Mouse (Mus musculus): ENCODE measurements around the gene Fam207a. TPM values are rescaled to one million over a fixed set of nuclear protein-coding genes. Genes with fewer than 3 reads are reported as not detected.
A peak's percentile ranks its signal among the peaks of the same experiment; 100 is the strongest.

Gene Fam207a
- polyA plus RNA-seq, 1 experiment: 10.4 TPM

DNA sequence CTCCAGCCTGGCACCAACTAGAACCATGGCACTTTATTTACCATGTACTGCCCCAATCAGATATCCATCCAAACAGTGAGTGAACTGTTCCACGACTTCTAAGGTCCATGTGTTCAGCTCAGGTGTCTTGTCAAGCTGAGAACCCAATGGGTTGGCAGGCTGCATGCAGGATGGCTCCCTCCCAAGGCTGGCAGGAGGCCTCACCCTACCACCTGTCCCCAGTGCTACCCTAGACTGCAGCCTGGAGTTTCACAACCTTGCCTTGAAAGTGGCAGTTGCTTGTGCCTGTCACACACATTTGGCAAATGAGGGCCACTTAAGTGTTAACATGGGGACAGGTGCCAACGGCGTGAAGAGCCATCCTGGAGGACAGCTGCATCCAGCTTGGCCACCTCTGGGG lies 44.8 kb downstream of the Fam207a start:
- no peak overlapping the region for H3K4me3 ChIP-seq (ENCODE audit: control insufficient read depth, low read depth, low read length)
- no peak overlapping the region for H3K27ac ChIP-seq (ENCODE audit: control insufficient read depth, insufficient read depth, low read depth, low read length)
- H3K27me3 ChIP-seq (ENCODE audit: control insufficient read depth, insufficient read depth, low read length): no peaks in the 10 kb centered on the region
- H3K4me1 ChIP-seq (ENCODE audit: control insufficient read depth, insufficient read depth, low read length): no peaks in the 10 kb centered on the region
- H3K36me3 ChIP-seq (ENCODE audit: control insufficient read depth, insufficient read depth, low read length): no peaks in the 10 kb centered on the region
- TF ChIP-seq POLR2A (IDR thresholded peaks at IDR 0.05; ENCODE audit: control insufficient read depth, low read depth, low read length) (no peak), CTCF (IDR thresholded peaks at IDR 0.05; ENCODE audit: control insufficient read depth, insufficient read depth, insufficient replicate concordance, low read depth, low read length) (no peak)

- Histone ChIP-seq H3K27me3 (ENCODE audit: control insufficient read depth, insufficient read depth, low read length) (no peaks in the 10 kb centered on the region), H3K4me3 (ENCODE audit: control insufficient read depth, low read depth, low read length) (no peak overlapping the region), H3K4me1 (ENCODE audit: control insufficient read depth, insufficient read depth, low read length) (no peaks in the 10 kb centered on the region), H3K27ac (ENCODE audit: control insufficient read depth, insufficient read depth, low read depth, low read length) (no peak overlapping the region), H3K36me3 (ENCODE audit: control insufficient read depth, insufficient read depth, low read length) (no peaks in the 10 kb centered on the region)
- TF ChIP-seq CTCF (IDR thresholded peaks at IDR 0.05; ENCODE audit: control insufficient read depth, insufficient read depth, insufficient replicate concordance, low read depth, low read length): no peak
- no peak for TF ChIP-seq POLR2A (IDR thresholded peaks at IDR 0.05; ENCODE audit: control insufficient read depth, low read depth, low read length)
Measured at GRCm38 (mm10) chr10:77468675-77469074, 46.9 kb downstream of the Fam207a start.

DNA sequence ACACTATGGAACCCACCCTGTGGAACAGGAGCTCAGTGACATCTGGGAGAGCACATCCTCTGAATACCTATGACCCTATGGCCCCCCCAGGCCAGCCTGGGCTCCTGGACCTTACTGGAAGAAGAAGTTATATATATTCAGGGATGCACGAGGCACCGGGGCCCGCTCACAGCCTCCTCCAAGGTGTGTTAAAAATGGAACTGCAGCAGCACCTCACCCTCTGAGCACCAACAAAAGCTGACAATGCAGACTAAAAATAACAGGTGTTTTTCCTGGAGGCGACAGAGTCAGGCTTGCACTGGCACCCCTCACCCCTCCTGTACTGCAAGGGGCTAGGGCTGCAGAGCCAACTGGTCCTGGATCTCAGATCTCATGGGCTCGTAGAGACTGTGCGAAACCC lies 48.2 kb downstream of the Fam207a start:
- no peaks in the 10 kb centered on the region for H3K4me1 ChIP-seq (ENCODE audit: control insufficient read depth, insufficient read depth, low read length)
- TF ChIP-seq CTCF (IDR thresholded peaks at IDR 0.05; ENCODE audit: control insufficient read depth, insufficient read depth, insufficient replicate concordance, low read depth, low read length): no peak
- TF ChIP-seq POLR2A (IDR thresholded peaks at IDR 0.05; ENCODE audit: control insufficient read depth, low read depth, low read length): no peak
- no peaks in the 10 kb centered on the region for H3K36me3 ChIP-seq (ENCODE audit: control insufficient read depth, insufficient read depth, low read length)
- H3K27ac ChIP-seq (ENCODE audit: control insufficient read depth, insufficient read depth, low read depth, low read length): no peak overlapping the region
- H3K27me3 ChIP-seq (ENCODE audit: control insufficient read depth, insufficient read depth, low read length): no peaks in the 10 kb centered on the region
- no peak overlapping the region for H3K4me3 ChIP-seq (ENCODE audit: control insufficient read depth, low read depth, low read length)

GRCm38 (mm10) chr10:77465902-77466301 lies 49.7 kb downstream of the Fam207a start:
- H3K27me3 ChIP-seq (ENCODE audit: control insufficient read depth, insufficient read depth, low read length): no peaks in the 10 kb centered on the region
- no peaks in the 10 kb centered on the region for H3K4me1 ChIP-seq (ENCODE audit: control insufficient read depth, insufficient read depth, low read length)
- no peak for TF ChIP-seq CTCF (IDR thresholded peaks at IDR 0.05; ENCODE audit: control insufficient read depth, insufficient read depth, insufficient replicate concordance, low read depth, low read length)
- H3K36me3 ChIP-seq (ENCODE audit: control insufficient read depth, insufficient read depth, low read length): no peaks in the 10 kb centered on the region
- no peak overlapping the region for H3K4me3 ChIP-seq (ENCODE audit: control insufficient read depth, low read depth, low read length)
- H3K27ac ChIP-seq (ENCODE audit: control insufficient read depth, insufficient read depth, low read depth, low read length): no peak overlapping the region

DNA sequence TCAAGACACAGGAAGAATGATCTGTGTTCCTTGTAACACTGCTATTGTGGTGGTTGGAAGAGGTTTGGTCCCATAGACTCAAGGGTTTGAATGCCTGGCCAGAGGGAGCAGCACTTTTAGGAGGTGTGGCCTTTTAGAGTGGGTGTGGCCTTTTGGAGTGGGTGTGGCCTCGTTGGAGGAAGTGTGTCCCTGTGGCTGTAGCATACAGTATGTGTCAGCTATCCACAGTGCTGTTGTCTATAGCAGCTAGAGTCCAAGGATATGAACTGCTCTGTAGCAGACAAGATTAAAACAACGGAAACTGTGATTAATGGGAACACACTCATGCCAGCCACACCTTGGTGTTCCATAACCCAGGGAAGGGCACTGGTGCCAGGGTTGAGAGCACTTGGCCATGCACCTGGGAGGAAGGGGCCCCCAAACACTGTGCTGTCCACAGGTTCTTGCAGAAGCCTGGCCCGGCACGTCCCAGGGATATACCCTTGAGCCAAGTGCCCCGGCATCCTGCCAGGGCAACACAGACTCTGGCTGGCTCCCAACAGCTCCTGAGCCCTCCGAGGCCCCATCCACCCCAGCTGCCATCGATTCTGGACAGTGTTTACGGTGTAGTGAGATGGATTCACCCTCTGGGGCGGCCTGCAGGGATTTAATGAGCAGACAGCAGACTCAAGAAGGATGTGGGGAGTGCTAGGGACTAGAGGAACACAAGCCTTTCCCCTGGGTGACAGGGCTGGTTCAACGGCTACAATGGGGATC lies 51.2 kb downstream of the Fam207a start:
- H3K36me3 ChIP-seq (ENCODE audit: control insufficient read depth, insufficient read depth, low read length): no peaks in the 10 kb centered on the region
- no peak overlapping the region for H3K4me3 ChIP-seq (ENCODE audit: control insufficient read depth, low read depth, low read length)
- no peak overlapping the region for H3K27ac ChIP-seq (ENCODE audit: control insufficient read depth, insufficient read depth, low read depth, low read length)
- TF ChIP-seq POLR2A (IDR thresholded peaks at IDR 0.05; ENCODE audit: control insufficient read depth, low read depth, low read length): no peak
- TF ChIP-seq CTCF (IDR thresholded peaks at IDR 0.05; ENCODE audit: control insufficient read depth, insufficient read depth, insufficient replicate concordance, low read depth, low read length): no peak
- no peaks in the 10 kb centered on the region for H3K27me3 ChIP-seq (ENCODE audit: control insufficient read depth, insufficient read depth, low read length)
- no peaks in the 10 kb centered on the region for H3K4me1 ChIP-seq (ENCODE audit: control insufficient read depth, insufficient read depth, low read length)

DNA sequence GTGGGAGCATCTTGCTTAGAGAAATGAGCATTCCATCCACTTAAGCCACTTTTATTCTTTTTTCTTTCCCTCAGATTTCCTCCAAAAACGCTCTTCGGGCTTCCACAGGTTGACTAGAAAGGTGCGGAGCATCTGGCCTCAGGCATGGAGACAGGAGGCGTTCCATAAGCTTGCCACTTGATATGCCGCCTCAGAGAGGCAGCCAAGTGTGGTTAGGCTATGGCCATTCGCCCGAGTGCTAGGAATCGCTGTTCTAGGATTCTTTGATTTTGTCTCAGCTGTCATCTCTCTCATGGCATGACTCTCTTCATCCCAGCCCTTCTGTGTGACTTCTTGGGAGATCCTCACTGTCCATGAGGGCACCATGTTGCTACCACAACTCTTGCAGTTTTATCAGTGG lies 54.4 kb downstream of the Fam207a start:
- Histone ChIP-seq H3K27ac (ENCODE audit: control insufficient read depth, insufficient read depth, low read depth, low read length) (no peak overlapping the region), H3K36me3 (ENCODE audit: control insufficient read depth, insufficient read depth, low read length) (no peaks in the 10 kb centered on the region)
- TF ChIP-seq POLR2A (IDR thresholded peaks at IDR 0.05; ENCODE audit: control insufficient read depth, low read depth, low read length) (no peak), CTCF (IDR thresholded peaks at IDR 0.05; ENCODE audit: control insufficient read depth, insufficient read depth, insufficient replicate concordance, low read depth, low read length) (no peak)

GRCm38 (mm10) chr10:77457701-77458100 lies 57.9 kb downstream of the Fam207a start:
- H3K27ac ChIP-seq (ENCODE audit: control insufficient read depth, insufficient read depth, low read depth, low read length): no peak overlapping the region
- TF ChIP-seq POLR2A (IDR thresholded peaks at IDR 0.05; ENCODE audit: control insufficient read depth, low read depth, low read length) (no peak; the same call in 1 of the 2 replicates), CTCF (IDR thresholded peaks at IDR 0.05; ENCODE audit: control insufficient read depth, insufficient read depth, insufficient replicate concordance, low read depth, low read length) (no peak)
- H3K36me3 ChIP-seq (ENCODE audit: control insufficient read depth, insufficient read depth, low read length): no peaks in the 10 kb centered on the region
- no peaks in the 10 kb centered on the region for H3K4me1 ChIP-seq (ENCODE audit: control insufficient read depth, insufficient read depth, low read length)
- no peaks in the 10 kb centered on the region for H3K27me3 ChIP-seq (ENCODE audit: control insufficient read depth, insufficient read depth, low read length)
- peak overlapping the region; percentile 41 for H3K4me3 ChIP-seq (ENCODE audit: control insufficient read depth, low read depth, low read length)

More for the DNA sequence above, 54.4 kb downstream of the Fam207a start:
- Histone ChIP-seq H3K27me3 (ENCODE audit: control insufficient read depth, insufficient read depth, low read length) (no peaks in the 10 kb centered on the region), H3K4me3 (ENCODE audit: control insufficient read depth, low read depth, low read length) (no peak overlapping the region), H3K4me1 (ENCODE audit: control insufficient read depth, insufficient read depth, low read length) (no peaks in the 10 kb centered on the region)
